Mouse (Mus musculus) testis, postnatal 10 days (tissue): ENCODE results near the gene 4921504E06Rik.

Experiments
- DNase-seq: peaks from one replicate; pipeline ENCODE4 v3.0.0; 2021; ENCODE audit warnings: low spot score

The 4921504E06Rik gene

GRCm38 (mm10) chr2:19553821-19554592, at the start of gene 4921504E06Rik:
TSS of gene 4921504E06Rik (minus strand) at chr2:19553914.
- DNase-seq: peak; percentile 68

GRCm38 (mm10) chr2:19601386-19601925, 47.7 kb upstream of the 4921504E06Rik start:
- DNase-seq: no peak

- no peak for DNase-seq
These were observed 47.1 kb upstream of the 4921504E06Rik start for GRCm38 (mm10) chr2:19600860-19601259.

- DNase-seq: no peak
These were observed 46.1 kb upstream of the 4921504E06Rik start for GRCm38 (mm10) chr2:19599801-19600200.

- DNase-seq: no peak
These were observed 43.3 kb upstream of the 4921504E06Rik start for GRCm38 (mm10) chr2:19596988-19597387.

- DNase-seq: no peak
These were observed 42.7 kb upstream of the 4921504E06Rik start for GRCm38 (mm10) chr2:19596426-19596825.

GRCm38 (mm10) chr2:19594856-19595255, 41.1 kb upstream of the 4921504E06Rik start:
- no peak for DNase-seq

GRCm38 (mm10) chr2:19579846-19580245, 26.1 kb upstream of the 4921504E06Rik start:
- DNase-seq: no peak

- no peak for DNase-seq
These were observed 25.5 kb upstream of the 4921504E06Rik start for GRCm38 (mm10) chr2:19579180-19579579.

GRCm38 (mm10) chr2:19562114-19562829, 8.6 kb upstream of the 4921504E06Rik start:
- no peak for DNase-seq

GRCm38 (mm10) chr2:19560654-19561053, 6.9 kb upstream of the 4921504E06Rik start:
- DNase-seq: no peak

- DNase-seq: no peak
These were observed 6.4 kb upstream of the 4921504E06Rik start for GRCm38 (mm10) chr2:19560071-19560470.

GRCm38 (mm10) chr2:19551396-19551795, 2.3 kb downstream of the 4921504E06Rik start:
- no peak for DNase-seq

GRCm38 (mm10) chr2:19540906-19541305, 12.8 kb downstream of the 4921504E06Rik start:
- DNase-seq: no peak

GRCm38 (mm10) chr2:19529428-19529827, 24.3 kb downstream of the 4921504E06Rik start:
- DNase-seq: no peak

GRCm38 (mm10) chr2:19528797-19529196, 24.9 kb downstream of the 4921504E06Rik start:
- peak; percentile 42 for DNase-seq

- DNase-seq: no peak
These were observed 29.6 kb downstream of the 4921504E06Rik start for GRCm38 (mm10) chr2:19524071-19524470.

GRCm38 (mm10) chr2:19521662-19522061, 32.1 kb downstream of the 4921504E06Rik start:
- no peak for DNase-seq

- DNase-seq: no peak
These were observed 33.1 kb downstream of the 4921504E06Rik start for GRCm38 (mm10) chr2:19520617-19521016.

- peak; percentile 65 for DNase-seq
These were observed 33.9 kb downstream of the 4921504E06Rik start for GRCm38 (mm10) chr2:19519768-19520167.

- DNase-seq: no peak
These were observed 35.8 kb downstream of the 4921504E06Rik start for GRCm38 (mm10) chr2:19517952-19518351.

- no peak for DNase-seq
These were observed 41.3 kb downstream of the 4921504E06Rik start for GRCm38 (mm10) chr2:19512381-19512780.

GRCm38 (mm10) chr2:19511032-19511431, 42.7 kb downstream of the 4921504E06Rik start:
- DNase-seq: no peak
